In the genomic region with DNA sequence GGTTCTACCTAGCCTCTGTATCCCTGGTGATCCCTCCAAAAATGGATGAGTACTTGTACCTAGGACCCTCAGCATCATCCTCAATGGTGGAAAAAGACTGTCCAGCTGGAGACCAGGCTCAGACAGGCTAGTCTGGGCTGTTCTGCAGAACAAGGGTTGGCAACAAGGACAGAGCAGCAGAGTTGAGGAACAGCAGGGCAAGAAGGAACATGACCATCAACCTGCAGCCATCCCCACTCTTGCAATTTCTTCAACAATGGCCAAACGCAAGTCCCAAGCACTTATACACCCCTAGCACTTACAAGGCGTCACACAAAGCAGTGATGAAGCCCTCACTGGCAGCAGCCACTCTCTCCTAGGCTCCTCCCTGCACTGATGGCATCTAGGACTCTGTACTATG, we compare ENCODE assay signal across 19 mouse cellular contexts.
DNase-seq lines count a peak whose midpoint lies in the region; ATAC-seq and TF ChIP-seq lines count a peak whose summit lies in the region.
"Had no signal": no experiment of that assay in that cellular context is flagged by ENCODE, and none has a peak within 500 bp of the region (broad histone marks: within the 10 kb centered on the region; RNA-seq: fewer than 3 reads in every experiment).

No protein-coding gene starts in this region.

- no peak for TF ChIP-seq CTCF in heart, adult 2 months (IDR thresholded peaks at IDR 0.05)

- WGBS in heart, adult 2 months, result 88% methylated on average over 2 of the region's 2 CpGs
- WGBS in limb, embryonic 12.5 days, result 73% methylated on average over 2 of the region's 2 CpGs
- WGBS in intestine, embryonic 16.5 days, result 85% methylated on average over 2 of the region's 2 CpGs

- intact Hi-C loops in heart, adult 2 months (cut with DNase I), result no loop called here

- no peak overlapping the region; the same call in 1 of the 2 replicates for H3K27ac ChIP-seq in heart, adult 2 months
- peak overlapping the region; percentile 37; the same call in 1 of the 2 replicates for H3K27ac ChIP-seq in limb, embryonic 12.5 days
- no peak overlapping the region for H3K27ac ChIP-seq in intestine, embryonic 16.5 days (ENCODE audit: low read length)
- H3K27ac ChIP-seq: embryonic facial prominence, embryonic 12.5 days had no signal

- H3K9ac ChIP-seq in heart, adult 2 months (ENCODE audit: low read depth, low read length), result no peak overlapping the region
- H3K9ac ChIP-seq in limb, embryonic 12.5 days (replicated peaks), result no peak overlapping the region
- H3K9ac ChIP-seq in intestine, embryonic 16.5 days (ENCODE audit: low read depth, low read length), result no peak overlapping the region
- H3K9ac ChIP-seq: embryonic facial prominence, embryonic 12.5 days; forebrain, embryonic 12.5 days had no signal

- TF ChIP-seq POLR2A in heart, adult 2 months (IDR thresholded peaks at IDR 0.05; ENCODE audit: insufficient read depth, low read depth, low read length), result no peak

- no peak overlapping the region for H3K4me3 ChIP-seq in heart, adult 2 months
- peak overlapping the region; percentile 43 for H3K4me3 ChIP-seq in megakaryocyte, embryonic 14.5 days (replicated peaks)
- H3K4me3 ChIP-seq in limb, embryonic 12.5 days (replicated peaks), result no peak overlapping the region
- H3K4me3 ChIP-seq in intestine, embryonic 16.5 days (ENCODE audit: low read length), result no peak overlapping the region
- H3K4me3 ChIP-seq: embryonic facial prominence, embryonic 10.5 days; embryonic facial prominence, embryonic 12.5 days; forebrain, embryonic 10.5 days; forebrain, embryonic 12.5 days had no signal

- TF ChIP-seq EP300 in heart, adult 2 months (IDR thresholded peaks at IDR 0.05; ENCODE audit: insufficient read depth, low read depth, low read length), result no peak

- ATAC-seq in megakaryocyte, adult 5-6 weeks (ENCODE audit: poor library complexity, severe bottlenecking), result no peak
- ATAC-seq in limb, embryonic 12.5 days (ENCODE audit: insufficient number of reproducible peaks, insufficient read depth, low FRiP score, low TSS enrichment, low read depth), result no peak
- ATAC-seq in intestine, embryonic 16.5 days, result no peak
- ATAC-seq: forebrain, embryonic 14.5 days; forebrain, embryonic 16.5 days; Patski had no signal

- H3K27me3 ChIP-seq in heart, adult 2 months (ENCODE audit: control insufficient read depth, insufficient read depth, low read length), result no peaks in the 10 kb centered on the region
- peaks cover 49% of the 10 kb centered on the region for H3K27me3 ChIP-seq in megakaryocyte, embryonic 14.5 days (replicated peaks)
- no peaks in the 10 kb centered on the region for H3K27me3 ChIP-seq in limb, embryonic 12.5 days
- no peaks in the 10 kb centered on the region for H3K27me3 ChIP-seq in intestine, embryonic 16.5 days (replicated peaks; ENCODE audit: control insufficient read depth, insufficient read depth, low read length)
- H3K27me3 ChIP-seq: embryonic facial prominence, embryonic 12.5 days; forebrain, embryonic 12.5 days; Patski had no signal

- DNase-seq in heart, adult 11 months, result peak; percentile 75
- no peak for DNase-seq in heart, adult 2 months
- peak; percentile 64 for DNase-seq in gonadal fat pad, adult 2 months (ENCODE audit: low read depth)
- DNase-seq in Muller cell, postnatal 12 days (ENCODE audit: inconsistent ontology term), result no peak
- DNase-seq: cerebellum, adult 11-12 months; cerebellum, adult 9-10 months; cerebellum, postnatal 10 days; cerebellum, postnatal 25 days had no signal

- H3K79me2 ChIP-seq in heart, adult 2 months (replicated peaks; ENCODE audit: control insufficient read depth, insufficient read depth, low read length), result peaks cover 4% of the 10 kb centered on the region

- H3K4me2 ChIP-seq in limb, embryonic 12.5 days, result no peak overlapping the region
- H3K4me2 ChIP-seq in intestine, embryonic 16.5 days (ENCODE audit: low read depth, low read length), result no peak overlapping the region
- H3K4me2 ChIP-seq: embryonic facial prominence, embryonic 12.5 days; forebrain, embryonic 12.5 days had no signal

- H3K4me1 ChIP-seq in heart, adult 2 months (ENCODE audit: control insufficient read depth, insufficient read depth, low read length), result peaks cover 34% of the 10 kb centered on the region
- H3K4me1 ChIP-seq in megakaryocyte, embryonic 14.5 days, result peaks cover 62% of the 10 kb centered on the region
- peaks cover 53% of the 10 kb centered on the region for H3K4me1 ChIP-seq in limb, embryonic 12.5 days (replicated peaks)
- peaks cover 24% of the 10 kb centered on the region for H3K4me1 ChIP-seq in intestine, embryonic 16.5 days (ENCODE audit: control insufficient read depth, insufficient read depth, low read length)

- peaks cover 7% of the 10 kb centered on the region for H3K36me3 ChIP-seq in heart, adult 2 months (ENCODE audit: control insufficient read depth, insufficient read depth, low read length)
- H3K36me3 ChIP-seq in megakaryocyte, embryonic 14.5 days (replicated peaks; ENCODE audit: low read length), result peaks cover 3% of the 10 kb centered on the region
- H3K36me3 ChIP-seq in limb, embryonic 12.5 days, result no peaks in the 10 kb centered on the region; the same call in 1 of the 2 replicates
- H3K36me3 ChIP-seq in intestine, embryonic 16.5 days (ENCODE audit: control insufficient read depth, insufficient read depth, low read length), result no peaks in the 10 kb centered on the region
- H3K36me3 ChIP-seq: embryonic facial prominence, embryonic 10.5 days; embryonic facial prominence, embryonic 12.5 days; forebrain, embryonic 10.5 days; forebrain, embryonic 12.5 days had no signal

- no peaks in the 10 kb centered on the region for H3K9me3 ChIP-seq in megakaryocyte, embryonic 14.5 days
- H3K9me3 ChIP-seq in limb, embryonic 12.5 days, result no peaks in the 10 kb centered on the region
- no peaks in the 10 kb centered on the region for H3K9me3 ChIP-seq in intestine, embryonic 16.5 days (ENCODE audit: control insufficient read depth, low read length)
- H3K9me3 ChIP-seq: embryonic facial prominence, embryonic 10.5 days; embryonic facial prominence, embryonic 12.5 days; forebrain, embryonic 10.5 days; forebrain, embryonic 12.5 days had no signal

Comparison
In these comparisons a context has a peak if more than half of its experiments do, and no peak if none do; other contexts are left out.
1. DNase-seq: peak in heart, adult 11 months (single experiment) and gonadal fat pad, adult 2 months (single experiment); none in heart, adult 2 months (0 of 2) and Muller cell, postnatal 12 days (single experiment).